Mouse (Mus musculus) forebrain, embryonic 11.5 days (tissue): ENCODE results near the gene Fndc8. TPM values are rescaled to one million over a fixed set of nuclear protein-coding genes. Genes with fewer than 3 reads are reported as not detected.

Experiments
- ATAC-seq: fragments of 200-750 bp; cut with Nextera tagmentation; replicated peaks from 2 replicates; pipeline ENCODE4 v1.8.0; 2017; ENCODE audit warnings: moderate TSS enrichment; ENCODE audit not compliant: low FRiP score
- DNase-seq: peaks from one replicate; pipeline ENCODE4 v3.0.0-alpha.2; 2017; ENCODE audit warnings: low spot score
- H3K27ac ChIP-seq: fragments of 300-500 bp; sonication (generic); 2 replicates; pipeline ENCODE4 v1.5.1; 2014; ENCODE audit warnings: low read depth, low read length
- H3K27me3 ChIP-seq: fragments of 300-500 bp; sonication (generic); 2 replicates; pipeline ENCODE4 v1.6.1; 2014; ENCODE audit warnings: mild to moderate bottlenecking, low read length, mixed read lengths; ENCODE audit not compliant: control insufficient read depth, insufficient read depth
- H3K36me3 ChIP-seq: fragments of 300-500 bp; sonication (generic); 2 replicates; pipeline ENCODE4 v1.6.1; 2014; ENCODE audit warnings: mild to moderate bottlenecking, low read length, moderate library complexity, mixed read lengths; ENCODE audit not compliant: control insufficient read depth, insufficient read depth
- H3K4me1 ChIP-seq: fragments of 300-500 bp; sonication (generic); replicated peaks from 2 replicates; pipeline ENCODE4 v1.6.1; 2014; ENCODE audit warnings: low read length, mixed read lengths; ENCODE audit not compliant: control insufficient read depth, insufficient read depth
- H3K4me2 ChIP-seq: fragments of 300-500 bp; sonication (generic); 2 replicates; pipeline ENCODE4 v1.6.1; 2014; ENCODE audit warnings: low read depth, mild to moderate bottlenecking, low read length, moderate library complexity, mixed read lengths; ENCODE audit not compliant: severe bottlenecking
- H3K4me3 ChIP-seq: fragments of 300-500 bp; sonication (generic); 2 replicates; pipeline ENCODE4 v1.5.1; 2014; ENCODE audit warnings: low read depth, low read length
- H3K9ac ChIP-seq: fragments of 300-500 bp; sonication (generic); 2 replicates; pipeline ENCODE4 v1.6.1; 2014; ENCODE audit warnings: low read length
- H3K9me3 ChIP-seq: fragments of 300-500 bp; sonication (generic); 2 replicates; pipeline ENCODE4 v1.6.1; 2016; ENCODE audit warnings: low read length, mixed read lengths; ENCODE audit not compliant: control insufficient read depth
- WGBS: fragments of 180-500 bp; shearing (Covaris S2); extraction: QIAGEN DNeasy Blood & Tissue Kit; methylation state at CpG from one replicate; pipeline ENCODE4 v1.1.7; 2014; 5-methylcytosine and 5-hydroxymethylcytosine counted together
- polyA plus RNA-seq: library from polyadenylated mRNA; unstranded; fragments of >200 nt; fragmentation: Nextera tagmentation; extraction: Ambion mirVana; gene quantifications from 2 replicates; pipeline ENCODE4 v1.2.1, GENCODE M21; 2014

Gene Fndc8
- polyA plus RNA-seq, 1 experiment from 2014 or later, result 0.44 TPM

DNA sequence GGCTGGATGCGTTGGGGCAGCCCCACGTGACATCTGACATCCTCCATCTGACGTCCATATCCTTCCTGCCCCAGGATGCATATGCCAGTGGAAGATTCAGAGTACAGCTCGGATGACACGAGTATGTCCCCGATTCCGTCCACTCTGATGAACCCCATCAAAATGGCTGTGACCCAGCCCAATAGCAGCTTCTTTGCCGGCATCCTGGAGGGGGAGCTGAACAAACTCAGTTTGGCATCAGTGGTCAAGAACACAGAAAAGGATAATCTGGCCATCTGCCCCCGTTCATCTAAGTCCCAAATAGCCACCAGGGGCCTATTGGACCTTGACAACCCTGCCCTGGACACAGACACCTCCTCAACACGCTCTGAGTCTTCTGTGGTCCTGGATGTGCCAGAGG lies 5.6 kb downstream of the Fndc8 start:
- H3K4me1 ChIP-seq, result no peaks in the 10 kb centered on the region
- H3K4me2 ChIP-seq, result 0 out of 2 replicates have a peak overlapping the region, but pooled peaks have one; percentile 2
- H3K27me3 ChIP-seq, result no peaks in the 10 kb centered on the region
- DNase-seq, result no peak
- H3K9me3 ChIP-seq, result no peaks in the 10 kb centered on the region
- H3K4me3 ChIP-seq, result no peak overlapping the region
- no peak for ATAC-seq
- no peak overlapping the region for H3K27ac ChIP-seq
- H3K36me3 ChIP-seq, result no peaks in the 10 kb centered on the region; the same call in 1 of the 2 replicates
- H3K9ac ChIP-seq, result no peak overlapping the region
- 92% methylated on average over 10 of the region's 10 CpGs for WGBS

DNA sequence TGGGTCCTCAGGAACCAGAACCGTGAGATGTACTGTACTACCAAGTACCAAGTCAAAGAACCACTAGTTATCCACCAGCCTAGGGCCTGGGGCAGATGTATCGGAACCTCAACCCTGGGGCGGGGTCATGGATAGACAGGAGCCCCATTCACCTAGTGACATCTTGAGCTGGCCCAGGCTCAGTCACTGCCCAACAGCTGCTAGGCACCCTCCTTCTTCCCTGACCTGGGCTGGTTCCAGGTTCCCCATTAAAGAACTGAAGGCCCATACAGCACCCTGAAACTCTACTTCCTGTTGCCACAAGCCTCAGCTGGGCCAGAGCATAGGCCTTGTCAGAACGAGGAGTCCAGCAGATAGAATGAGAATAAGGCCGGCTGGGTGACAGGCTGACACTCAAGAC lies 7.8 kb downstream of the Fndc8 start:
- WGBS, result 93% methylated on average over 5 of the region's 5 CpGs
- Histone ChIP-seq H3K36me3 (peaks cover 7% of the 10 kb centered on the region; the same call in 1 of the 2 replicates), H3K27me3 (no peaks in the 10 kb centered on the region), H3K9ac (no peak overlapping the region), H3K27ac (no peak overlapping the region), H3K9me3 (no peaks in the 10 kb centered on the region), H3K4me1 (no peaks in the 10 kb centered on the region), H3K4me2 (no peak overlapping the region), H3K4me3 (no peak overlapping the region)
- DNase-seq (no peak), ATAC-seq (no peak)

DNA sequence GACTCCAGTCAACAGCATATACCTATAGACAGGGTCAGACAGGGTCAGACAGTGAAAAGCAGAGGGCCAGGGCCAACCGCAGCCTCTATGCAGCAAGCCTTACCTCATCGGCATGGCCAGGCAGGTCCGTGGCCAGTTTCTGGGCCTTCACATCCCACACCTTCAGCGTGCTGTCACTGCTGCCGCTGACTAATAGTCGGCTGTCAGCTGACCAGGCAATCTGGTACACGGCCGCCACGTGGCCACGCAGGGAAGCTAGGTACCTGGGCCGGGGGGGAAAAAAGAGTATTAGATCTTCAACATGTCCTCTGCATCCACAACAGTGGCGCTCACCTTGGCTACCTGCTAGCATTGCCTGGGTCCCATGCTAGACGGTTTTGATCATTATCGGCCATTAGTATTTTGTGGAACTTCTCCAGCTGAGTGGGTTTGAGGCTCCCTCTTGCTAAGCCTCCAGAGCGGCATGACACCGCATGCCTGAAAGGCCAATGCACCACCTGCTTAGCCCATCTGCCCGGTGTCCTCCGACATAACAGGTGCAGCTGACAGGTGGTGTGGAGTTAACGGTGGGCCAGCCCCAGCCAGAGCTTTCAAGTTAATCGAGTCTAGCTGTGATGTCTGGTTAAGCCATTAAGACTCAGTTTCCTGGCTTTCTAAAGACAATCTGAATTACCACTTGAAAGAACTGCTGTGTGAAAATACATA lies 9.8 kb downstream of the Fndc8 start:
- DNase-seq, result no peak
- Histone ChIP-seq H3K4me3 (no peak overlapping the region), H3K4me2 (no peak overlapping the region), H3K27me3 (no peaks in the 10 kb centered on the region), H3K27ac (no peak overlapping the region), H3K9me3 (no peaks in the 10 kb centered on the region), H3K36me3 (peaks cover 7% of the 10 kb centered on the region; the same call in 1 of the 2 replicates), H3K9ac (no peak overlapping the region), H3K4me1 (no peaks in the 10 kb centered on the region)
- no peak for ATAC-seq
- 96% methylated on average over 20 of the region's 20 CpGs for WGBS

DNA sequence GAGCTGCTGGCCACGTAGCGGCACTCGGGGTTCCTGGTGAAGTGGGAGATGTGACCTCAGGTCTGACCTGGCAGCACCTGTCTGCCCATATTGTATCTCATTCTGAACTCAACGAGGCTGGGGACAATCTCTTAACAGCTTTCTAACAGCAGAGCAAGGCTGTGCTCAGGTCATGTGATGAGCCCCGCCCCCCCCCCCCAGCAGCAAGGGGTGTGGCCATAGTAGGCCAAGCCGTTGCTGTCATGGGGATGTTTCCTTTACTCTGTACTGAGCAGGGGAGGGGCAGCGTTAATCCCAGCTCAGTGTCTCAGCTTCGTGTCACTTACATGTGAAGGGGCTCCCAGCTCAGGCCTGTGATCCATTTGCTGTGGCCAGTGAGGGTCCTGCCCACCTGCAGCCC lies 13.0 kb downstream of the Fndc8 start:
- no peak overlapping the region for H3K4me2 ChIP-seq
- peaks cover 7% of the 10 kb centered on the region; the same call in 1 of the 2 replicates for H3K36me3 ChIP-seq
- no peak overlapping the region for H3K4me3 ChIP-seq
- no peak overlapping the region for H3K27ac ChIP-seq
- no peaks in the 10 kb centered on the region for H3K9me3 ChIP-seq
- H3K4me1 ChIP-seq, result peaks cover 3% of the 10 kb centered on the region; the same call in 1 of the 2 replicates
- DNase-seq, result no peak
- no peak for ATAC-seq
- H3K9ac ChIP-seq, result no peak overlapping the region
- H3K27me3 ChIP-seq, result no peaks in the 10 kb centered on the region
- 64% methylated on average over 8 of the region's 8 CpGs for WGBS

DNA sequence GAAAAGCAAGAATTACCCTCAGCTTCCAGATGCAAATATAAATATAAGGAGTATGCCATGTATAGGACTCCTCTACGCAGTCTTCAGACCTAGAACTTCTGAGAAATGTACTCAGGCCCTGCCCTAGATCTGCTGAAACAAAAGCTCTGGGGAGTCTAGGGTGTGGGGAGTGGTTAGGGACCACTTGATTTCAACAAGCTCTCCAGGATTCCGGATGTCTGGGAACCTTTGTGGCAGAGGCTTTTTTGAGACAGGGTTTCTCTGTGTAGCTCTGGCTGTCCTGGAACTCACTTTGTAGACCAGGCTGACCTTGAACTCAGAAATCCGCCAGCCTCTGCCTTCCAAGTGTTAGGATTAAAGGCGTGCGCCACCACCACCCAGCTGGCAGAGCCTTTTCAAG lies 13.9 kb downstream of the Fndc8 start:
- Histone ChIP-seq H3K9me3 (no peaks in the 10 kb centered on the region), H3K4me1 (peaks cover 3% of the 10 kb centered on the region; the same call in 1 of the 2 replicates), H3K36me3 (peaks cover 7% of the 10 kb centered on the region; the same call in 1 of the 2 replicates), H3K9ac (no peak overlapping the region), H3K27me3 (no peaks in the 10 kb centered on the region), H3K27ac (no peak overlapping the region), H3K4me3 (no peak overlapping the region), H3K4me2 (no peak overlapping the region)
- DNase-seq, result no peak
- no peak for ATAC-seq
- WGBS, result 90% methylated on average over 5 of the region's 5 CpGs

DNA sequence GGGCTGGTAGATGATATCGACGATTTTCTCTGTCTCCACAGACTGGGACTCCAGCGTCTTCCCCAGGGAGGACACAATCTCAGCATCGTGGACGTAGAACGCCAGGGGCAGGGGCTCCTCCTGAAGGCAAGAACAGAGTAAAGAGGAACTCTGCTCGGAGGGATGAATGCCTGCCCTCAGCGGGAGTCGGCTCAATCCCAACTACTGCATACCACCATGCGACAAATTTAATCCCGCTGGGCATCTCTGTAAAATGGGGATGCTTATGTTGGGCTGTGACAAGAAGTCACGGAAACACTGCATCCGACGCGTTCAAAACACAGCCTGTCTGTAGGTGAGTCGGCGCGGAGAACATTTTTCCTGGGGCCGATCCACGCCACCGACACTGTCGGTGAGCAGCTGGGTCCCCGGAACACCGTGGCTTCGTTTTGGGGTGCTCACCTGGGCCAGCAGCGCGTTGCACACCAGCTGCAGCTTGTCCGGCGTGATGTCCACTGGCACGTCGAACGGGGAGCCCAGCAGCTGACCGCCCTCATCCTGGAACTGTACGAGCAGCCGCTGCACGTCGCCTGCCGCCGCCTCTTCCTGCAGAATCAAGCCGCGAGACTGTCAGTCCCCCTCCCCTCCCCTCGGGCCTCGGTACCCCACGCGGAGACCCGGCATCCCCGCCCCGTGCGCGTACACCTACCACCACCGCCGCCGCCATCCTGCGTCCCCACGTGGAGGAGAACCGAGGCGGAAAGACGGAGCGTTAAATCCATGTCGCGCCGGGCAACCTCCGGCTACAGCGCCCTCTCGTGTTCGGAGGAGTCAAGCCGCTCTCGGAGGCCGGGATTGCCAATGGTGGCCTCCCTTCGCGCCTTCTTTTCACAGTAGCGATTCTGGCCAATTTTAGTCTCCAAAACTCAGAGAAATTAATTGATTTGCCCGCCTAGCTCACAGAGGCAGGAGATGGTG lies 16.0 kb downstream of the Fndc8 start, which contains the start of gene Nle1:
Gene Nle1, minus strand, starts transcription at position 761 of the 957 bp plus-strand sequence.
- Histone ChIP-seq H3K4me2 (peak within 1 kb of the TSS; percentile 87), H3K9me3 (no peaks in the 10 kb centered on the region), H3K27ac (no peak within 1 kb of the TSS), H3K36me3 (peaks cover 7% of the 10 kb centered on the region; the same call in 1 of the 2 replicates), H3K27me3 (no peaks in the 10 kb centered on the region), H3K4me3 (peak within 1 kb of the TSS; percentile 78), H3K9ac (peak within 1 kb of the TSS; percentile 78), H3K4me1 (peaks cover 3% of the 10 kb centered on the region; the same call in 1 of the 2 replicates)
- WGBS, result 2% methylated on average over 72 of the region's 73 CpGs
- DNase-seq, result peak; percentile 97
- peak; percentile 75 for ATAC-seq

DNA sequence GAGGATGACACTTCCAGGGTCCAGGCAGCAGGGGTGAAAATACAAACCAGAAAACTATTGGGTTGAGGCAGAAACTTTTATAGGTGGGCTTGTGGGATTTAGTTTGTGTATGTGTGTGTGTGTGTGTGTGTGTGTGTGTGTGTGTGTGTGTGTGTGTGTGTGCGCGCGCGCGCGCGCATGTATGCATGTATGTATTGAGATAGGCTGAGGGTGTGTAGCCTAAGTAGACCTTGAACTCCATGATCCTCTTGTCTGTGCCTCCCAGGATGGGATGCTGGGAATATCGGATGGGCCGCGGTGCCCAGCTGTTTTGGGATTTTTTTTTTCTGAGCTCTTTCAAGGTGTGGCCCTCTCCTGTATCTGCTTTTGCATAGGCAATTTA lies 16.7 kb downstream of the Fndc8 start:
- Histone ChIP-seq H3K4me3 (peak overlapping the region; percentile 78), H3K4me2 (peak overlapping the region; percentile 87; the same call in 1 of the 2 replicates), H3K27ac (no peak overlapping the region), H3K9ac (peak overlapping the region; percentile 78; the same call in 1 of the 2 replicates), H3K36me3 (peaks cover 4% of the 10 kb centered on the region; the same call in 1 of the 2 replicates), H3K9me3 (no peaks in the 10 kb centered on the region), H3K27me3 (no peaks in the 10 kb centered on the region), H3K4me1 (peaks cover 3% of the 10 kb centered on the region; the same call in 1 of the 2 replicates)
- DNase-seq (no peak), ATAC-seq (0 out of 2 replicates have a peak, but pooled peaks have one; percentile 16)
- 52% methylated on average over 10 of the region's 10 CpGs for WGBS

DNA sequence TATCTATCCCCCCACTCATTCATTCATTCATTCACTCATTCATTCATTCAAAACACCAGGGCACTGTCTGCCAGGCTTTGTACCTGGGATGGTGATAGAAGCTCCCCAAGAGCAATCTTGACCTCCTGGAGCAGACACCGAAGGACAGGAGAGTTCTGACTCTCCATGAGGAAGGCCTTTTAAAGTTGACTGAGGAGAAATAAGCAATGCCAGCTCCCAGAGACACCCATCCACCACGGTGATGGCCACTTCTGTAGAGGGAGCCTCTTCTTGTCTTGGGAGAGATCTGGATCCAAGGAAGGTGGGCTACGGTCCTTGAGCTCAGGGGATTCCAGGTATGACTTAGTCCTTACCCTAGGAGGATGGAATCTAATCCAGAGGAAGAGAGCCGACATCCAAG lies 18.3 kb downstream of the Fndc8 start, which contains the start of gene Unc45b:
Gene Unc45b, plus strand, starts transcription at position 301 of the 400 bp plus-strand sequence.
- WGBS, result 90% methylated on average over 4 of the region's 4 CpGs
- Histone ChIP-seq H3K4me2 (no peak within 1 kb of the TSS), H3K36me3 (no peaks in the 10 kb centered on the region), H3K4me3 (no peak within 1 kb of the TSS), H3K27ac (no peak within 1 kb of the TSS), H3K4me1 (peaks cover 3% of the 10 kb centered on the region; the same call in 1 of the 2 replicates), H3K9me3 (no peaks in the 10 kb centered on the region), H3K27me3 (no peaks in the 10 kb centered on the region), H3K9ac (no peak within 1 kb of the TSS)
- DNase-seq, result no peak
- ATAC-seq, result no peak
